Mouse (Mus musculus) liver, embryonic 12.5 days (tissue): ENCODE data around the gene Nostrin. TPM values are rescaled to one million over a fixed set of nuclear protein-coding genes. Genes with fewer than 3 reads are reported as not detected.

ENCODE experiments used
- ATAC-seq: fragments of 200-750 bp; cut with Nextera tagmentation; 2 replicates; pipeline ENCODE4 v1.8.0; 2017; ENCODE audit warnings: moderate number of reproducible peaks, mild to moderate bottlenecking, moderate library complexity
- H3K27ac ChIP-seq: fragments of 300-500 bp; sonication (generic); 2 replicates; pipeline ENCODE4 v1.5.1; 2016; ENCODE audit warnings: mild to moderate bottlenecking
- H3K27me3 ChIP-seq: fragments of 300-500 bp; sonication (generic); replicated peaks from 2 replicates; pipeline ENCODE4 v1.6.1; 2016; ENCODE audit warnings: mild to moderate bottlenecking, moderate library complexity
- H3K36me3 ChIP-seq: fragments of 300-500 bp; sonication (generic); 2 replicates; pipeline ENCODE4 v1.6.1; 2016; ENCODE audit warnings: mild to moderate bottlenecking, moderate library complexity
- H3K4me1 ChIP-seq: fragments of 300-500 bp; sonication (generic); 2 replicates; pipeline ENCODE4 v1.6.1; 2016
- H3K4me2 ChIP-seq: fragments of 300-500 bp; sonication (generic); 2 replicates; pipeline ENCODE4 v1.6.1; 2016; ENCODE audit warnings: mild to moderate bottlenecking, moderate library complexity
- H3K4me3 ChIP-seq: fragments of 300-500 bp; sonication (generic); 2 replicates; pipeline ENCODE4 v1.5.1; 2016; ENCODE audit warnings: mild to moderate bottlenecking, moderate library complexity
- H3K9ac ChIP-seq: fragments of 300-500 bp; sonication (generic); 2 replicates; pipeline ENCODE4 v1.6.1; 2016; ENCODE audit warnings: mild to moderate bottlenecking, moderate library complexity
- H3K9me3 ChIP-seq: fragments of 300-500 bp; sonication (generic); replicated peaks from 2 replicates; pipeline ENCODE4 v1.6.1; 2016; ENCODE audit warnings: mild to moderate bottlenecking, moderate library complexity
- WGBS: fragments of 180-500 bp; shearing (Covaris S2); methylation state at CpG from one replicate; pipeline ENCODE4 v1.1.7; 2016; ENCODE audit not compliant: insufficient replicate concordance; 5-methylcytosine and 5-hydroxymethylcytosine counted together
- polyA plus RNA-seq: library from polyadenylated mRNA; unstranded; fragments of >200 nt; fragmentation: Nextera tagmentation; extraction: Ambion mirVana; gene quantifications from 2 replicates; pipeline ENCODE4 v1.2.1, GENCODE M21; 2016

Nostrin gene
- polyA plus RNA-seq, 1 experiment from 2014 or later = 11.1 TPM

- H3K4me1 ChIP-seq = peaks cover 8% of the 10 kb centered on the region
- no peak for ATAC-seq
- no peaks in the 10 kb centered on the region for H3K36me3 ChIP-seq
- H3K27me3 ChIP-seq = no peaks in the 10 kb centered on the region
- no peak overlapping the region for H3K9ac ChIP-seq
- H3K4me3 ChIP-seq = no peak overlapping the region
- H3K27ac ChIP-seq = no peak overlapping the region
- no peak overlapping the region for H3K4me2 ChIP-seq
- no peaks in the 10 kb centered on the region for H3K9me3 ChIP-seq
Observed at GRCm38 (mm10) chr2:69158907-69159306, 23.3 kb downstream of the Nostrin start.

GRCm38 (mm10) chr2:69170395-69171077 lies 34.9 kb downstream of the Nostrin start:
- H3K4me3 ChIP-seq = no peak overlapping the region
- no peaks in the 10 kb centered on the region; the same call in 1 of the 2 replicates for H3K36me3 ChIP-seq
- no peak overlapping the region for H3K9ac ChIP-seq
- H3K27ac ChIP-seq = no peak overlapping the region
- WGBS = 67% methylated on average over 9 of the region's 9 CpGs
- no peaks in the 10 kb centered on the region for H3K4me1 ChIP-seq
- no peaks in the 10 kb centered on the region for H3K27me3 ChIP-seq
- H3K9me3 ChIP-seq = no peaks in the 10 kb centered on the region
- no peak overlapping the region for H3K4me2 ChIP-seq
- no peak for ATAC-seq

- no peaks in the 10 kb centered on the region for H3K27me3 ChIP-seq
- H3K4me3 ChIP-seq = no peak overlapping the region
- H3K27ac ChIP-seq = no peak overlapping the region
- H3K4me2 ChIP-seq = no peak overlapping the region
- ATAC-seq = no peak
- peaks cover 7% of the 10 kb centered on the region; the same call in 1 of the 2 replicates for H3K36me3 ChIP-seq
- H3K9ac ChIP-seq = no peak overlapping the region
- 81% methylated on average over 5 of the region's 5 CpGs for WGBS
- no peaks in the 10 kb centered on the region for H3K9me3 ChIP-seq
- H3K4me1 ChIP-seq = no peaks in the 10 kb centered on the region
Observed at GRCm38 (mm10) chr2:69175296-69175695, 39.7 kb downstream of the Nostrin start.

GRCm38 (mm10) chr2:69179721-69180120 lies 44.1 kb downstream of the Nostrin start:
- H3K4me2 ChIP-seq = no peak overlapping the region
- WGBS = 80% methylated on average over 4 of the region's 4 CpGs
- H3K27me3 ChIP-seq = no peaks in the 10 kb centered on the region
- no peak overlapping the region for H3K9ac ChIP-seq
- H3K36me3 ChIP-seq = peaks cover 18% of the 10 kb centered on the region
- no peak for ATAC-seq
- no peak overlapping the region for H3K27ac ChIP-seq
- no peak overlapping the region for H3K4me3 ChIP-seq
- no peaks in the 10 kb centered on the region for H3K9me3 ChIP-seq
- no peaks in the 10 kb centered on the region for H3K4me1 ChIP-seq

GRCm38 (mm10) chr2:69187990-69188389 lies 52.4 kb downstream of the Nostrin start:
- no peak overlapping the region for H3K27ac ChIP-seq
- no peaks in the 10 kb centered on the region for H3K9me3 ChIP-seq
- no peak overlapping the region for H3K4me3 ChIP-seq
- ATAC-seq = no peak; the same call in 1 of the 2 replicates
- no peak overlapping the region for H3K4me2 ChIP-seq
- no peaks in the 10 kb centered on the region for H3K27me3 ChIP-seq
- peaks cover 66% of the 10 kb centered on the region for H3K36me3 ChIP-seq
- peaks cover 11% of the 10 kb centered on the region for H3K4me1 ChIP-seq
- no peak overlapping the region for H3K9ac ChIP-seq
- WGBS = 89% methylated on average over 2 of the region's 2 CpGs

GRCm38 (mm10) chr2:69188732-69189131 lies 53.1 kb downstream of the Nostrin start:
- H3K9me3 ChIP-seq = no peaks in the 10 kb centered on the region
- H3K4me1 ChIP-seq = peaks cover 11% of the 10 kb centered on the region
- ATAC-seq = no peak
- H3K4me3 ChIP-seq = no peak overlapping the region
- no peak overlapping the region for H3K4me2 ChIP-seq
- 75% methylated on average over 6 of the region's 6 CpGs for WGBS
- peaks cover 71% of the 10 kb centered on the region for H3K36me3 ChIP-seq
- H3K9ac ChIP-seq = no peak overlapping the region
- no peaks in the 10 kb centered on the region for H3K27me3 ChIP-seq
- no peak overlapping the region for H3K27ac ChIP-seq

- peaks cover 11% of the 10 kb centered on the region for H3K4me1 ChIP-seq
- 63% methylated on average over 4 of the region's 4 CpGs for WGBS
- H3K27ac ChIP-seq = no peak overlapping the region
- no peak for ATAC-seq
- H3K9me3 ChIP-seq = no peaks in the 10 kb centered on the region
- peaks cover 76% of the 10 kb centered on the region for H3K36me3 ChIP-seq
- no peaks in the 10 kb centered on the region for H3K27me3 ChIP-seq
- no peak overlapping the region for H3K4me3 ChIP-seq
- H3K4me2 ChIP-seq = no peak overlapping the region
- no peak overlapping the region for H3K9ac ChIP-seq
Observed at GRCm38 (mm10) chr2:69189222-69189621, 53.6 kb downstream of the Nostrin start.

GRCm38 (mm10) chr2:69191059-69191458 lies 55.5 kb downstream of the Nostrin start:
- peaks cover 82% of the 10 kb centered on the region for H3K36me3 ChIP-seq

GRCm38 (mm10) chr2:69193555-69193954 lies 58.0 kb downstream of the Nostrin start:
- Histone ChIP-seq H3K4me3 (no peak overlapping the region), H3K9ac (no peak overlapping the region), H3K9me3 (no peaks in the 10 kb centered on the region), H3K4me1 (peaks cover 9% of the 10 kb centered on the region), H3K36me3 (peaks cover 84% of the 10 kb centered on the region), H3K27ac (no peak overlapping the region), H3K27me3 (no peaks in the 10 kb centered on the region), H3K4me2 (no peak overlapping the region)
- WGBS = 69% methylated on average over 5 of the region's 5 CpGs
- ATAC-seq = no peak

More at GRCm38 (mm10) chr2:69191059-69191458, 55.5 kb downstream of the Nostrin start:
- ATAC-seq = no peak
- Histone ChIP-seq H3K4me1 (peaks cover 11% of the 10 kb centered on the region), H3K4me3 (no peak overlapping the region), H3K27ac (no peak overlapping the region), H3K9ac (no peak overlapping the region), H3K27me3 (no peaks in the 10 kb centered on the region), H3K4me2 (no peak overlapping the region), H3K9me3 (no peaks in the 10 kb centered on the region)
- WGBS = 64% methylated on average over 5 of the region's 5 CpGs

- peaks cover 36% of the 10 kb centered on the region for H3K36me3 ChIP-seq
- 14% methylated on average over 6 of the region's 6 CpGs for WGBS
- H3K4me2 ChIP-seq = peak overlapping the region; percentile 80
- H3K9me3 ChIP-seq = no peaks in the 10 kb centered on the region
- ATAC-seq = no peak
- H3K4me1 ChIP-seq = peaks cover 24% of the 10 kb centered on the region
- H3K4me3 ChIP-seq = peak overlapping the region; percentile 91
- H3K27ac ChIP-seq = peak overlapping the region; percentile 87
- H3K27me3 ChIP-seq = no peaks in the 10 kb centered on the region
- peak overlapping the region; percentile 96 for H3K9ac ChIP-seq
Observed at GRCm38 (mm10) chr2:69205185-69205584, 69.6 kb downstream of the Nostrin start.

GRCm38 (mm10) chr2:69205791-69206351 lies 70.3 kb downstream of the Nostrin start, which contains the start of gene Spc25:
Gene Spc25, minus strand, starts transcription at chr2:69206194.
- 1% methylated on average over 46 of the region's 46 CpGs for WGBS

GRCm38 (mm10) chr2:69206523-69206922 lies 70.9 kb downstream of the Nostrin start:
- Histone ChIP-seq H3K27ac (peak overlapping the region; percentile 74), H3K4me3 (peak overlapping the region; percentile 91), H3K27me3 (no peaks in the 10 kb centered on the region), H3K9ac (peak overlapping the region; percentile 47; the same call in 1 of the 2 replicates), H3K4me2 (peak overlapping the region; percentile 80), H3K36me3 (peaks cover 26% of the 10 kb centered on the region), H3K4me1 (peaks cover 24% of the 10 kb centered on the region), H3K9me3 (no peaks in the 10 kb centered on the region)
- 11% methylated on average over 7 of the region's 7 CpGs for WGBS
- peak; percentile 74 for ATAC-seq

More at GRCm38 (mm10) chr2:69205791-69206351, 70.3 kb downstream of the Nostrin start, which contains the start of gene Spc25:
- Histone ChIP-seq H3K4me2 (peak within 1 kb of the TSS; percentile 80), H3K36me3 (peaks cover 33% of the 10 kb centered on the region), H3K27me3 (no peaks in the 10 kb centered on the region), H3K4me3 (peak within 1 kb of the TSS; percentile 91), H3K9ac (peak within 1 kb of the TSS; percentile 96), H3K27ac (peak within 1 kb of the TSS; percentile 87), H3K4me1 (peaks cover 24% of the 10 kb centered on the region), H3K9me3 (no peaks in the 10 kb centered on the region)
- peak; percentile 97 for ATAC-seq
